Mouse (Mus musculus): ENCODE measurements around the gene Rnf25. TPM values are rescaled to one million over a fixed set of nuclear protein-coding genes. Genes with fewer than 3 reads are reported as not detected.

The Rnf25 gene
- polyA plus RNA-seq, 1 experiment from 2014 or later: 40.7 TPM

GRCm38 (mm10) chr1:74584616-74585398, 16.4 kb downstream of the Rnf25 start:
- H3K9ac ChIP-seq: no peak overlapping the region
- 92% methylated on average over 3 of the region's 3 CpGs for WGBS

DNA sequence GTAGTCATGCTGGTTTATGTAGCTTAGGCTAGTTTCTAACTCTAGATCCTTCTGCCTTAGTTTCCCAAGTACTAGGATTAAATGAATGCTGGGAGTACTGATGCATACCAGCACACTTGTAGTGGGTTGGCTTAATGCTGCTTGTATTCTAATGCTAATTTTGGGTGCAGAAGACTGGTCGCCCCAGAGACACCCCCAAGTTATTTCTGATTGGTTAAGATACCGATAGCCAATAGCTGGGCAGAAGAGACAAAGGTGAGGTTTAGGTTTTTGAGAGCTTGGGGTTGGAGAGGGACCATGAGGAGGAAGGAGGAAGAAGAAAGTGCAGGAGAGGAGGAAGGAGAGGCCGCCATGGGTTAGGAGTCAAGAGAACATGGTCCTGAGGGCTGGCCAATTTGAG, 18.6 kb downstream of the Rnf25 start:
- H3K4me2 ChIP-seq: no peak overlapping the region
- WGBS: 78% methylated on average over 3 of the region's 3 CpGs
- no peaks in the 10 kb centered on the region for H3K9me3 ChIP-seq
- no peaks in the 10 kb centered on the region for H3K27me3 ChIP-seq
- no peak for ATAC-seq (ENCODE audit: insufficient number of reproducible peaks, low FRiP score, low TSS enrichment, low read depth)
- H3K27ac ChIP-seq: no peak overlapping the region
- no peak overlapping the region for H3K9ac ChIP-seq
- no peak overlapping the region for H3K4me3 ChIP-seq
- H3K36me3 ChIP-seq: peaks cover 47% of the 10 kb centered on the region
- H3K4me1 ChIP-seq: peaks cover 20% of the 10 kb centered on the region

More at GRCm38 (mm10) chr1:74584616-74585398, 16.4 kb downstream of the Rnf25 start:
- no peak overlapping the region for H3K27ac ChIP-seq
- H3K4me2 ChIP-seq: no peak overlapping the region
- H3K4me1 ChIP-seq: peaks cover 26% of the 10 kb centered on the region
- peaks cover 26% of the 10 kb centered on the region for H3K36me3 ChIP-seq
- no peaks in the 10 kb centered on the region for H3K9me3 ChIP-seq
- no peak for ATAC-seq (ENCODE audit: insufficient number of reproducible peaks, low FRiP score, low TSS enrichment, low read depth)
- H3K27me3 ChIP-seq: no peaks in the 10 kb centered on the region
- no peak overlapping the region for H3K4me3 ChIP-seq

GRCm38 (mm10) chr1:74569739-74570719, 31.2 kb downstream of the Rnf25 start:
- no peak overlapping the region for H3K27ac ChIP-seq
- H3K4me3 ChIP-seq: no peak overlapping the region

GRCm38 (mm10) chr1:74565834-74566233, 35.4 kb downstream of the Rnf25 start:
- Histone ChIP-seq H3K9me3 (no peaks in the 10 kb centered on the region), H3K27ac (no peak overlapping the region), H3K4me1 (no peaks in the 10 kb centered on the region), H3K4me2 (no peak overlapping the region), H3K27me3 (no peaks in the 10 kb centered on the region), H3K4me3 (no peak overlapping the region), H3K9ac (no peak overlapping the region), H3K36me3 (peaks cover 69% of the 10 kb centered on the region)
- ATAC-seq (ENCODE audit: insufficient number of reproducible peaks, low FRiP score, low TSS enrichment, low read depth): no peak
- 95% methylated on average over 6 of the region's 6 CpGs for WGBS

More at GRCm38 (mm10) chr1:74569739-74570719, 31.2 kb downstream of the Rnf25 start:
- Histone ChIP-seq H3K4me1 (no peaks in the 10 kb centered on the region), H3K4me2 (no peak overlapping the region), H3K36me3 (peaks cover 91% of the 10 kb centered on the region), H3K9me3 (no peaks in the 10 kb centered on the region), H3K27me3 (no peaks in the 10 kb centered on the region), H3K9ac (no peak overlapping the region)
- 92% methylated on average over 29 of the region's 29 CpGs for WGBS
- no peak for ATAC-seq (ENCODE audit: insufficient number of reproducible peaks, low FRiP score, low TSS enrichment, low read depth)

GRCm38 (mm10) chr1:74559061-74559460, 42.1 kb downstream of the Rnf25 start:
- Histone ChIP-seq H3K9ac (no peak overlapping the region), H3K4me1 (no peaks in the 10 kb centered on the region), H3K27ac (no peak overlapping the region), H3K9me3 (no peaks in the 10 kb centered on the region), H3K36me3 (peaks cover 7% of the 10 kb centered on the region), H3K27me3 (no peaks in the 10 kb centered on the region), H3K4me3 (no peak overlapping the region), H3K4me2 (no peak overlapping the region)
- WGBS: 85% methylated on average over 5 of the region's 5 CpGs
- ATAC-seq (ENCODE audit: insufficient number of reproducible peaks, low FRiP score, low TSS enrichment, low read depth): no peak

DNA sequence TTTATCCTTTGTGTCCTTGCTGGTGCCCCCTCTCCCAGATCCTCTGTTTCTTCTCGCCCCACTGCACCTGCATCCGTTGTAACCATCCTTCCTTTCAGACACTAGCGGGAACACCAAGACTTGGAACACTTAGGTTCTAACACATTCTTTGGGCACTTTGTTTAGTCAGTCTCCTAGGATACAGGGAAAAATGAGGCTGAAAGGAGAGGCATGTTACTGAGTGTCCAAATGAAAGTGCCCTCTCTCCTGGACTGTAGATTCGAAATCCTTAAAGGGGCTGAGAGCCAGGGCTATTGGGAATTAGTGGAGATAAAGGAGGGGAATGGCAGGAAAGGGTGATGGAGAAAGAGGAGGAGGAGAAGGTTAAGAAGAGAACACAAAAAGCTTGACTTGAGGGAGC, 57.0 kb downstream of the Rnf25 start, which contains the start of gene Usp37:
Gene Usp37 (minus strand): TSS at position 101 of the 400 bp plus-strand sequence.
- ATAC-seq (ENCODE audit: insufficient number of reproducible peaks, low FRiP score, low TSS enrichment, low read depth): no peak
- Histone ChIP-seq H3K36me3 (no peaks in the 10 kb centered on the region), H3K9ac (no peak within 1 kb of the TSS), H3K27ac (no peak within 1 kb of the TSS), H3K4me1 (peaks cover 5% of the 10 kb centered on the region; the same call in 1 of the 2 replicates), H3K27me3 (no peaks in the 10 kb centered on the region), H3K4me3 (no peak within 1 kb of the TSS), H3K9me3 (no peaks in the 10 kb centered on the region), H3K4me2 (no peak within 1 kb of the TSS)
- WGBS: 79% methylated on average over 4 of the region's 4 CpGs

Small RNA genes lying within 50 kb of the gene (microRNA-seq; reads per million reads assigned to microRNA genes)
- gene Gm25035: not detected

Other genes with a start within 250 kb of the Rnf25 start
- 1.6 and 2.0 TPM in 2 replicates for gene Catip, start 239.3 kb downstream of the Rnf25 start, polyA plus RNA-seq (2015; fragmentation: Nextera tagmentation; extraction: Ambion mirVana)
- gene Slc11a1, start 226.2 kb downstream of the Rnf25 start, polyA plus RNA-seq (2015; fragmentation: Nextera tagmentation; extraction: Ambion mirVana): 3.4 and 4.4 TPM in 2 replicates
- 82.4 and 85.4 TPM in 2 replicates for gene Ctdsp1, start 209.9 kb downstream of the Rnf25 start, polyA plus RNA-seq (2015; fragmentation: Nextera tagmentation; extraction: Ambion mirVana)
- 0.15 and 0.20 TPM in 2 replicates for gene Vil1, start 192.0 kb downstream of the Rnf25 start, polyA plus RNA-seq (2015; fragmentation: Nextera tagmentation; extraction: Ambion mirVana)
- 52.7 and 55.8 TPM in 2 replicates for gene Cnot9, start 95.3 kb downstream of the Rnf25 start, polyA plus RNA-seq (2015; fragmentation: Nextera tagmentation; extraction: Ambion mirVana)
- 0.92 and 1.6 TPM in 2 replicates for gene Plcd4, start 58.5 kb downstream of the Rnf25 start, polyA plus RNA-seq (2015; fragmentation: Nextera tagmentation; extraction: Ambion mirVana)
- 26.3 and 30.5 TPM in 2 replicates for gene Usp37, start 57.1 kb downstream of the Rnf25 start, polyA plus RNA-seq (2015; fragmentation: Nextera tagmentation; extraction: Ambion mirVana)
- 7.3 and 7.5 TPM in 2 replicates for gene Zfp142, start 13.2 kb downstream of the Rnf25 start, polyA plus RNA-seq (2015; fragmentation: Nextera tagmentation; extraction: Ambion mirVana)
- gene Bcs1l, start 13.1 kb downstream of the Rnf25 start, polyA plus RNA-seq (2015; fragmentation: Nextera tagmentation; extraction: Ambion mirVana): 14.0 and 16.4 TPM in 2 replicates
- gene Stk36, start within 50 bp of the Rnf25 start, polyA plus RNA-seq (2015; fragmentation: Nextera tagmentation; extraction: Ambion mirVana): 5.4 and 6.5 TPM in 2 replicates
- 10.3 and 12.3 TPM in 2 replicates for gene Ttll4, start 60.3 kb upstream of the Rnf25 start, polyA plus RNA-seq (2015; fragmentation: Nextera tagmentation; extraction: Ambion mirVana)
- 9.7 and 10.5 TPM in 2 replicates for gene Cyp27a1, start 112.2 kb upstream of the Rnf25 start, polyA plus RNA-seq (2015; fragmentation: Nextera tagmentation; extraction: Ambion mirVana)
- 2.8 and 7.5 TPM in 2 replicates for gene Prkag3, start 147.8 kb upstream of the Rnf25 start, polyA plus RNA-seq (2015; fragmentation: Nextera tagmentation; extraction: Ambion mirVana)
- gene Wnt6, start 170.5 kb upstream of the Rnf25 start, polyA plus RNA-seq (2015; fragmentation: Nextera tagmentation; extraction: Ambion mirVana): 49.5 and 53.6 TPM in 2 replicates
- gene Wnt10a, start 190.1 kb upstream of the Rnf25 start, polyA plus RNA-seq (2015; fragmentation: Nextera tagmentation; extraction: Ambion mirVana): 9.0 and 9.1 TPM in 2 replicates